Mouse (Mus musculus): ENCODE data around the gene Msrb3.
"Not testable (repeated sequence)": the region's sequence is repeated elsewhere in the genome, so short reads cannot be mapped to it uniquely, and the experiment has no call there.

The Msrb3 gene

DNA sequence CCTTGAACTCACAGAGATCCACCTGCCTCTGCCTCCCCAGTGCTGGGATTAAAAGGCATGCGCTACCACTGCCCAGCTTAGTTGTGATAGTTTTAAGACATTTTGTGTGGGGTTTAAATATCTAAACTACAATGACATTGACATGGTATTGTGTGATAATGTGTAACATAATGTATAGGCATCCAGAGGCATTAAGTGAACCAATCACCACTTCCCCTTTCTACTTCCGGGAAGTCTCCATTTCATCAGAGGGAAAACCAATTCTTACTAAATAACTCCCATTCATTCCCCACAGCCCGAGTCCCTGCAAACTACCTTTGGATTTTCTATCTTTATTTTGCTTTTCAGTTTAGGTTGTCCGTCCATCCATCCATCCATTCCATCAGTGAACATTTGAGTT is 90.7 kb downstream of the Msrb3 start:
- DNase-seq, result no peak

DNA sequence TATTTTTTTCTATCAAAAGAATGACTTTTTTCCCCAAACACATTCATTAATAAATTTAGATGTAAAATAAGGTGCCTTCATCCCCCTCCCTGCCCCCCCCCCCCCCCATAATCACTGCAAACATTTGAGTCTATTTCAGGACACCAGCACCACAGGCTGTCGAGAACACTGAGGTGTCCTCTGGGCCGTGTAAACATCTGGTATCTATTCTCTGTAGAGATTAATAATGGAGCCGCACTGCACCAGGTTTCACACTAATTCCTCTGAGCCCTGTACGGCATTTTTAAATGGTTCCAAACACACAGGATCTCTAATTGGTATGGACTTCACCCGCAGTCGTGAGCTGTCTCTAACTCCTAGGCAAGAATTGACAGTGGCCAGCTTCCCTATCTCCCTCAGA is 97.8 kb downstream of the Msrb3 start:
- DNase-seq, result no peak

- no peak for DNase-seq
These were observed 99.4 kb downstream of the Msrb3 start for GRCm38 (mm10) chr10:120799479-120799878.

DNA sequence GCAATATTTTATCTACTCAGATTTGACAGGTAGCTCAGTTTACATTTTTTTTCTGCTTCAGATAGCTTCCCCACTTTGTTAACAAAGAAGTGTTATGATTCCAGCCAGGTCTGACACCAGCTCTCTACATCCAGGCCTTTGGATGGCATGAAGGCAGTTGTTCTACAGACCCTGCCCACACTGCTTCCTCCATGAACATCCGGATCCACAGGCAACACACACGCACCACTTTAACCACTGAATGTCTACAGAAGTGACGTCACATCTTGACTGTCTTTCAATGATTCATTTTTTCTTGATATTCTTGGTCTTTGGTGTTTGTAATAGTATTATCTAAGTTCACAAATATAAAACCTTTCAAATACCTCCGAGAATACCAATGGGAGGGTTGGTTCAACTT is 102.2 kb downstream of the Msrb3 start:
- DNase-seq, result no peak

DNA sequence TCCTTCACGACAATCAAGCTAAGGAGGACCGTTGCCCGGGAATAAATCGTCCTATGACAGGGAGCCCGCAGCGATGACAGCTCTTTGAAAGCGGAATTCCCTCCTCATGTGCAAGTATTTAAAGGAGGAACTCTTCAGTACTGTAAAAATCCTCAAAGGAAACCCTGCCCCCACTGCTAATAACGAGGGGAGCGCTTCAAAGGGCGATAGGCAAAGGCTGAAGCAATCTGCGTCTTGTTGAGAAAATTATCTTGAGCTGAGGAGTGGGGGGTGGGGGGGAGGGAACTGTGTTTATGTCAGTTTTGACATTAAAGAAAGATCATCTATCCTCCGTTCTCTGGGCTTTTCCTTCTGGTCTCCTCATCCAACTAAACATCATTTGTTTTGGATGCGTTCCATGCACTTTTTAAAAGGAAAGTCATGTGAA is 104.5 kb downstream of the Msrb3 start:
- no peak for DNase-seq

GRCm38 (mm10) chr10:120792191-120792765 is 106.6 kb downstream of the Msrb3 start:
- no peak for DNase-seq

DNA sequence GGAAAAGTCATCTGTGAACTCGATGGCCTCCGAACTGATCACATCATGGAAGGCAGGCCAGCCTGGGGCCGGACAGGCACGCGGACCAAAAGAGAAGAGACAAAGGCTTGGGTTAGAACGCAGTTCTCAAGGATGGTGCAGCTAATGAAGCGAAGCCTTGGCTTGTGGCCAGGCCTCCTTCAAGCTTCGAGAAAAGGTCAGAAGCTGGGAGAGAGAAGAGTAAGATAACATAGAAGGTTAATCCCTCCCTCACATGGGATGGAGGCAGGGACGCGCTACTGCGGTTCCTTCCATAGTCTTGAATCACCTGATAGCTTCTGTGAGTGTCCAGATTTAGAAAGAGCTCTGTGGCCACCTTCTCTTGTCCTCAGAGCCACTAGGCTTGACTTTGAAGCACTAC is 107.5 kb downstream of the Msrb3 start:
- DNase-seq, result no peak

- DNase-seq, result no peak
These were observed 111.7 kb downstream of the Msrb3 start for GRCm38 (mm10) chr10:120787202-120787601.

DNA sequence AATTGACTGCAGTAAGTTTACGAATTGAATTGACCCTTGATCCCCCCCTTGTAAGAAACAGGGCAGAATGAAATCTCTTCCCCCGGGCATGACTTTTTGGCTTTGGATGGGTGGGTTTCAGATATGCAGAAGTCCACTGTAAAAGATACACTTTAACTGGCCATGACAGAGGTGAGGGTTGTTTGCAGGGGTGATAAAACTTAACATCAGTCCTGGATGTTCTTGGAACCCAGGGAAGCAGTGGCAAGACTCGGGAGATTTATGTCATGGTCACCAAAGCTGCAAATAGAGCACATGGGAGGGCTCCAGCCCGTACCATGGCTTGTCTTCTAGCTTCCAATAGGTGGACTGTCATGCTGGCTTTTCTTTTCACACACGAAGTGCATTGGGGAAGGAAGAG is 114.4 kb downstream of the Msrb3 start:
- no peak for DNase-seq

- DNase-seq, result no peak
These were observed 115.5 kb downstream of the Msrb3 start for GRCm38 (mm10) chr10:120783393-120783792.

- no peak for DNase-seq
These were observed 121.4 kb downstream of the Msrb3 start for GRCm38 (mm10) chr10:120777499-120777898.

- no peak for DNase-seq
These were observed 123.5 kb downstream of the Msrb3 start for GRCm38 (mm10) chr10:120775361-120775760.

GRCm38 (mm10) chr10:120767418-120767817 is 131.5 kb downstream of the Msrb3 start:
- DNase-seq, result no peak

- DNase-seq, result no peak
These were observed 133.5 kb downstream of the Msrb3 start for GRCm38 (mm10) chr10:120765398-120765797.

- DNase-seq, result no peak
These were observed 135.0 kb downstream of the Msrb3 start for GRCm38 (mm10) chr10:120763656-120764466.

DNA sequence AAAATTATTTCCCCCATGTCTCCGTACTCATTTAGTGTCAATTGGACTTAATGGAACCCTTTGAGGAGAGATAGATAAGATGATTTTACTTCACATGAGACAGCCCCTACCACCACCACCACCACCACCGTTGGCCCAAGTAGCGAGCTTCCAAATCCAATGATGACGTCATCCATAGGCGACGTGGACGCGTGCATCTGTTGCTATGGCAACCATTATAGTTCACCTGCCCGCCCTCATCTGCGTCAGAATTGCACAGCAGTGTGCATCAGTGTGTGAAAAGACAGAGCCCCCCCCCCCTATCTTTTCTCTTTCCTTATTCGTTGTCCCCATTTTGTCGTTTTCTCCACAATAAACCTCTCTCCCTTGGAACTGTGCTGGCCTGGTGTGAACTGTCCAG is 135.9 kb downstream of the Msrb3 start:
- no peak for DNase-seq

- no peak for DNase-seq
These were observed 138.2 kb downstream of the Msrb3 start for GRCm38 (mm10) chr10:120760679-120761078.

GRCm38 (mm10) chr10:120759883-120760282 is 139.0 kb downstream of the Msrb3 start:
- no peak for DNase-seq

GRCm38 (mm10) chr10:120752454-120752853 is 146.4 kb downstream of the Msrb3 start:
- no peak for DNase-seq

DNA sequence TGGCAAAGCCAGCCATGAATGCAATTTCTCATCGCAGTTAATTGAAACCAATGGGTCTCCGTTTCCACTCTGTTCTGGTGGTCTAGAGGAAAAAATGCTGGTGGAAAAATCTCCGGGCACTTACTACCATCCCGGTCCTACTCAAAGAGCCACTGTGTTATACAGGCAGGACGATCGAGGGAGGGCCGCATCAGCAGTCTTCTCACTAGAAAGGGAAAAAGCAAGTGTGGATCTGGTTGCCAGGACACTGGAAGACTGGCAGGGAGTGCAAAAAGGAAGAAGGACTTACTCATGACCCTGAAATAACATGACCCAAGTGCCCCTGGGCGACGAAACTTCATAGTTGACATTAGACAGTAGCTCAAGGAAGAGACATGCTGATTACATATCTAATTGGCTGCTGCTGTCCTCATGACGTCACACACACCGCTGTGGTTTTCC is 147.1 kb downstream of the Msrb3 start:
- no peak for DNase-seq

GRCm38 (mm10) chr10:120751295-120751722 is 147.6 kb downstream of the Msrb3 start:
- DNase-seq, result peak; percentile 44

GRCm38 (mm10) chr10:120749556-120749955 is 149.3 kb downstream of the Msrb3 start:
- DNase-seq, result not testable (repeated sequence)

DNA sequence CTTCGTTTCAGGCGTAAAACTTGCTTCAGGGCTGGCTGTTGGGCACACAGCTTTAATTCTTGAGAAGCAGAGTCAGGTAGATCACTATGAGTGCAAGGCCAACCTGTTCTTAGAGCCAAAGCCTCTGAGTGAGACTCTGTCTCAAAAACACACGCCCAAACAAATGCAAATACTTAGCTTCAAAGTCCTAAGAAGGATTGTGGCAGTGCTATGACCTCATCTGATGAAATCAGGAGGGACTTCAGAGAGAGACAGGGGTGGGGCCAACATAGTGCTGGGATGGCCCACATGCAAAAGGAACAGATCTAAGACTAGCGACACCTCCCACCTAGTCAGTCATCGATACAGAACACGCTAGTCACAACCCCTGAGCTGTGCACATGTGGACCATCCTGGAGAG is 150.7 kb downstream of the Msrb3 start:
- no peak for DNase-seq

- DNase-seq, result peak; percentile 55
These were observed 153.6 kb downstream of the Msrb3 start for GRCm38 (mm10) chr10:120745138-120745856.

Data from right cerebral cortex, postnatal 4 days (tissue).